Mouse (Mus musculus) frontal cortex, postnatal 36 days (tissue): Measurements from ENCODE around the gene Arhgap45.

Experiments
- DNase-seq, 2 experiments: peaks; one replicate each; pipeline ENCODE4 v3.0.0; 2022; ENCODE audit warnings: low spot score in 2 of 2

Gene Arhgap45

GRCm38 (mm10) chr10:80014484-80015290, 1.8 kb upstream of the Arhgap45 start:
- DNase-seq = no peak

GRCm38 (mm10) chr10:80015583-80015982, 870 bp upstream of the Arhgap45 start:
- DNase-seq = no peak

DNA sequence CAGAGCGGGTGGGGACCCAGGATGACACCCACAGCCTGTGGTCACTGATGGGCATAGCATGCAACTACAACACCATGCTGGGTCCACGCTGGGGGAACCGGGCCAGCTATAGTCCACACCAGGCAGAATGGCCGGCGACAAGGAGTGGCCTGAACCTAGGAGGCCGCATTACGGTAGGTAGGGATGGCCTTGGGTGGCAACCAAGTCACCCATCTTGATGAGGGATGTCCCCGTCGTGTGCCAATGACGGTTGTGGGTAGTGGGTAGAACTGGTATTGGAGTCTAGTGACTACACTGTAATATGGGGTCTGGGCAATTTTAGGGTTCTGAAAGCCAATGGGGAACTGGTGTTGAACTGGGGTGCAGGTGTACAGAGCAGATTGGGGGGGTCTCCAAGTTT, 478 bp downstream of the Arhgap45 start:
- no peak for DNase-seq

- DNase-seq = no peak
These were observed 908 bp downstream of the Arhgap45 start for GRCm38 (mm10) chr10:80017361-80017760.

DNA sequence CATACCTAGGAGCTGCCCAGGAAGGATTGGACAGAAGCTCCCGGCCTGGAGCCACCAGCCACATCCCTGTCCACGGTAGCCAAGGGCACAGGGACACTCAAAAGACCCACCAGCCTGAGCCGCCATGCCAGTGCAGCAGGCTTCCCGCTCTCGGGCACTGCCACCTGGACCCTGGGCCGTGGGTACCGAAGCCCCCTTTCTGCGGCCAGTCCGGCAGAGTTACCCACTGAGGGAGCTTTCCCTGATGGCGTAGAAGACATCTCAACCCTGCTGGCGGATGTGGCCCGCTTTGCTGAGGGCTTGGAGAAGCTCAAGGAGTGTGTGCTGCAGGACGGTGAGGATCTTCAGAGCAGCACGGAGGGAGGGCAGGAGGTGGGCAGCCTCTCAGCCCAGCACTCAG, 1.3 kb downstream of the Arhgap45 start:
- DNase-seq = no peak

GRCm38 (mm10) chr10:80018739-80019297, 2.4 kb downstream of the Arhgap45 start:
- no peak for DNase-seq

DNA sequence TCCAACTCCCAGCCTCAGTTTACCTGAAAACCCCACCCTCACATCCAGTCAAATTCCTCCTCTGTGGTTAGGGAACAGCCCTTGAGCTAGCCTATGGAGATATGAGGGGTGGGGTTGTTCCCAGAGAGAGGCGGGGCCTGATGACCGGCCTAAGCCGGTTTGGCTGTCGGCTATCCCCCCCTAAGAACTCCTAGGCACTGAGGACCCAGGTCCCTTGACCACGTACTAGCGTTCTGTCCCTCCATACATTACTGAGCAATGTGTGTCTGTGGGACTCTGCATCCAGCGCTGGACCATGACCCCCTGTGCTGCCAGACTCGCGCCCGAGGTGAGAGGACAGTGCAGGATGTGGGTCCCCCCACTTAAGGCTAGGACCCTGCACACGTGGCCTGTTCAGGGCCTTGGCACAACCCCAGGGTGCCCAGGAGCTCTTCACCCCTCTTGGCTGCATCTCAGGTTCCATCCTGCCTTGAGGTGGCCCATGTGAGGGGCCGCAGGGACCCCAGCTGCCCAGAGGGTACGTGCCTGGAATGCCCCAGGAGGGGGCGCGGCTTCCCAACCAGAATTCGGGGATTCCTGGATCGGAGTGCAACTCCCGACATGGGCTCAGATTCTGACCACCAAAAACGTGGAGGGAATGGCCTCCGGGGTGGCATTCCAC, 3.1 kb downstream of the Arhgap45 start:
- no peak for DNase-seq

DNA sequence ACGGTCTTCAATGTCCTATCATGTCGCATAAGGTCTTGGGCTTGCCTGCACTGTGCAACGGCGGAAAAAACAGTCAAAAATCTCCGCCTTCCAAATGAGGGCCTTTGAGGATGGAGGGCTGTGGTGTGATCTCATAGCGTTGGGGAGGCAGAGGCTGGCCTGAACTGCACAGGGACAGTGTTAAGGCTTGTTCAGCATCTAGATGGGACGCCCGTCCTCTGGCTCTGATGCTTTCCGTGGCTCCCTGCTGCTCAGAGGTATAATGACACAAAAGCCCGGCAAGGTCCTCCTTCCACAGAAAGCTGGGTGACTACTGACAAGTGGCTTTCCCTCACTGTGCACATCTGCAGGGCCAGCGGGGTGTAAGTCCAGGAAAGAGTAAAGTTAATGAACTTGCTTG, 3.7 kb downstream of the Arhgap45 start:
- DNase-seq = no peak

DNA sequence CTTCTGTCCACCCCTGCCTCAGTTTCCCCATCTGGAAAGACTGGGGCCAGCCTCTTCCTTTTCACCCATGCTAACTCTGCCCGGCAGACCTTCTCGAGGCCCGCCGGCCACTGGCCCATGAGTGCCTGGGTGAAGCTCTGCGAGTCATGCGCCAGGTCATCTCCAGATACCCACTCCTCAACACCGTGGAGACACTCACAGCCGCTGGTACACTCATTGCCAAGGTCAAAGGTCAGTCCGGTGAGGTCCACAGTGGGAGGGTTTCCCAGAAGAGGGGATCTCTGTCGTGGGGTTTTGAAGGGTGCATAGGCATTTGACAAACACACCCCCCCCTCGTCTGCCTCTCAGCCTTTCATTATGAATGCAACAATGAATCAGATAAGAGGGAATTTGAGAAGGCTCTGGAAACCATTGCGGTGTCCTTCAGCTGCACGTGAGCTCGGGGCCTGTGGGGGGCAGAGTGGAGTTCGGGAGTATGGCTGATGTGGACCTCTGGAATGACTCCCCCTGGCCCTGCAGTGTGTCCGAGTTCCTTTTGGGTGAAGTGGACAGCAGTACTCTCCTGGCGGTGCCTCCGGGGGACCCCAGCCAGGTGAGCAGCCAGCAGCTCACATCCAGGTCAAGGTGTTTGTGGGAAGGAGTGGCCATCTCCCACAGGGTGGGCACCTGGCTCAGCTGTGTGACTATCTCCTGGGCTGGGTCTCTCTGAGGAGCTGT, 4.3 kb downstream of the Arhgap45 start:
- no peak for DNase-seq

DNA sequence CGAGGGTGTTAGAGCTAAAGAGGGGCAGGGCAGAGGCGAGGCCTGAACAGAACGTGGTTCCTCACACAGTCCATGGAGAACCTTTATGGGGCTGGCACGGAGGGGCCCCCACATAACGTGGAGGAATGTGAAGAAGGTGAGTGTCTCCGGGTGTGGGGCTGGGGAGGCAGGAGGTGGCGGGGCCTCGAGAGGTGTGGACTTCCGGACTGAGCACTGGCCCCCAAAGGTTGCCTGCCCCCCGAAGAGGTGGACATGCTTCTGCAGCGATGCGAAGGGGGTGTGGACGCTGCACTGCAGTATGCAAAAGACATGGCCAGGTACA, 4.8 kb downstream of the Arhgap45 start:
- no peak for DNase-seq

GRCm38 (mm10) chr10:80022164-80022563, 5.7 kb downstream of the Arhgap45 start:
- no peak for DNase-seq

DNA sequence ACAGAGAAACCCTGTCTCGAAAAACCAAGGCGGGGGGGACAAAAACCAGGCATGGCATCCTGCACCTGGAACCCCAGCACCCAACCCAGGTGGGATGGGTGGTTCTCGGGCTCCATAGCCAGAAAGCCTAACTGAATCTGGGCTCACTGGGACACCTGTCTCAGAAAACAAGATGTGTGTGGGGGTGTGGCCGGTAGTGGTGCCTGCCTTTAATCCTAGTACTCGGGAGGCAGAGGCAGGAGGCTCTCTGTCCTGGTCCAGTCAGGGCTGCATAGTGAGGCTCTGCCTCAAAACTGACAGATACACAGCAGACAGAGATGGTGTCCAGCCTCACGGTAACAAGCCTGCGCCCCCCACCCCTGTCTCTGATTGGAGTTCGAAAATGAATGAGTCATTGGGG, 6.4 kb downstream of the Arhgap45 start:
- no peak for DNase-seq

GRCm38 (mm10) chr10:80023758-80024157, 7.3 kb downstream of the Arhgap45 start:
- no peak for DNase-seq

GRCm38 (mm10) chr10:80024229-80025043, 8.0 kb downstream of the Arhgap45 start:
- DNase-seq = no peak

- DNase-seq = no peak
These were observed 8.5 kb downstream of the Arhgap45 start for GRCm38 (mm10) chr10:80025044-80025347.

GRCm38 (mm10) chr10:80025463-80025862, 9.0 kb downstream of the Arhgap45 start:
- DNase-seq = no peak

GRCm38 (mm10) chr10:80025889-80026288, 9.4 kb downstream of the Arhgap45 start:
- no peak for DNase-seq

DNA sequence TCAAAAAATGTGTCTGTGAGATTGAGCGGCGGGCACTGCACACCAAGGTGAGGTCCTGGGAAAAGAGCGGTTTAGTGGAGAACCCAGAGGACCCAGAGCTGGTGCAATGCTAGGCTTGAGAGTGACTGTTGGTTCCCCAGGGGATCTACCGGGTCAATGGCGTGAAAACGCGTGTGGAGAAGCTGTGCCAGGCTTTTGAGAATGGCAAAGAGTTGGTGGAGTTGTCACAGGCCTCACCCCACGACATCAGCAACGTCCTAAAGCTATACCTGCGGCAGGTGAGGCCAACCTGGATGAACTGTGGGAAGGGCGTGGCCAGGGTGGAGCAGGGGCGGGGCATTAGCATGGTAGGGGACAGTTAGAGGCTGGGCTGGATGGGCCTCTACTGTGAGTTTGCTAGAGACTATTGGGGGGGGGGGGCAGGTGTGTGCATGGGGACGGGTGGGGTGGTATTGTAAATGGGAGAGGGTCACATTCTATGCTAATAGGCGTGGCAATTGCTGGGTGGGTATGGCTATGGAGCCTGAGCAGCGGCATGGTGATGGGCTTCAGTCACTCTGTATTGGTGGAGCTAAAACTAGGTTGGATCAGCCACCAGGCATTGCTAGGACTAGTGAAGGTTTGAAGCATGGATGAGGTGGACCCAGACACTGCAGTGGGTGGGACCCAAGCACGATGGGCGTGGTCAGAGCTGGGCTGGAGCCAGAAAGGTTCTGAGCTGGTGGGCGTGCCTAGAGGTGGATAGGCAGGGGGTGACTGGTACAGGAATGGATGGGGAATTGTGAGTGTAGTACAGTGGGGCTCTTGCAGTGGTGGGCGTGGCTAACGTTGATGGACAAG, 11.4 kb downstream of the Arhgap45 start:
- DNase-seq = no peak

DNA sequence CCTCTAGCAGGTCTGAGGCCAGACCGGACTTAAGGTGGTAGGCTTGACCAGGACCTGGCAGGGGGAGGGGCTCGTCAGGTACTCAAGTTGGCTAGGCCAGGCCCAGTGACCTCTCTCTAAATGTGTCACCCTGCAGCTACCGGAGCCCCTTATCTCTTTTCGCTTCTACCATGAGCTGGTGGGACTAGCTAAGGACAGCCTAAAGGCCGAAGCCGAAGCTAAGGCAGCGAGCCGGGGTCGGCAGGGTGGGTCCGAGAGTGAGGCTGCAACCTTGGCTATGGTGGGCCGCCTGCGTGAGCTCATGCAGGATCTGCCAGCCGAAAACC, 12.0 kb downstream of the Arhgap45 start:
- no peak for DNase-seq

- DNase-seq = no peak
These were observed 13.7 kb downstream of the Arhgap45 start for GRCm38 (mm10) chr10:80030191-80030590.

GRCm38 (mm10) chr10:80030736-80031135, 14.3 kb downstream of the Arhgap45 start:
- DNase-seq = no peak
